ENCODE assay signal across 20 mouse cellular contexts in the genomic region with DNA sequence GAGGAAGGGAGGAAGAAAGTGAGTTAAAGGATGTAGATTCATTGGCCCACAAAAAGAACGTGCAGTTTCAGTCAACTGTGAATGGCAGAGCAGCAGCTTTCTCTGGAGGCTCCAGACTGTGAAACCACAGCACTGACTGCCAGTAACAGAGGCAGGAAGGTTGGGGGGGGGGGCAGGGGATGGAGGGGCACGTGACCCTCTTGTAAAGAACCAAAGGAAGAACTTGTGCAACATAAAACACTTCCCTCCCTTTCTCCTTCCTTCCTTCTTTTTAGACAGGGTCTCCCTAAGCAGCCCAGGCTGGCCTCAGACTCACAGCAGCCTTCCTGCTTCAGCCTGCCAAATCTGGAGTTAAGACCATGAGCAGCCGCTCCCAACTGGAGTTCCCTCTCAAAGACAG.
DNase-seq lines count a peak whose midpoint lies in the region; ATAC-seq and TF ChIP-seq lines count a peak whose summit lies in the region.
"Had no signal": no experiment of that assay in that cellular context is flagged by ENCODE, and none has a peak within 500 bp of the region (broad histone marks: within the 10 kb centered on the region; RNA-seq: fewer than 3 reads in every experiment).

No protein-coding gene starts in this region.

- no peak overlapping the region for H3K27ac ChIP-seq in liver, postnatal 0 days (ENCODE audit: low read depth)
- peak overlapping the region; percentile 27; the same call in 1 of the 2 replicates for H3K27ac ChIP-seq in bone marrow macrophage, adult 2 months (ENCODE audit: insufficient read depth, low read depth, low read length)
- no peak overlapping the region for H3K27ac ChIP-seq in cerebellum, adult 2 months (ENCODE audit: insufficient read depth, low read length)
- H3K27ac ChIP-seq: embryonic facial prominence, embryonic 12.5 days; forebrain, embryonic 15.5 days; heart, embryonic 13.5 days; hindbrain, embryonic 12.5 days had no signal

- H3K36me3 ChIP-seq in liver, postnatal 0 days (replicated peaks; ENCODE audit: insufficient read depth, low read length) = peaks cover 18% of the 10 kb centered on the region
- H3K36me3 ChIP-seq: embryonic facial prominence, embryonic 12.5 days; forebrain, embryonic 15.5 days; hindbrain, embryonic 12.5 days had no signal

- TF ChIP-seq POLR2A in bone marrow macrophage, adult 2 months (IDR thresholded peaks at IDR 0.05; ENCODE audit: borderline replicate concordance, low read depth, low read length) = no peak
- TF ChIP-seq POLR2A in cerebellum, adult 2 months (IDR thresholded peaks at IDR 0.05; ENCODE audit: borderline replicate concordance, insufficient read depth, low read length) = no peak

- DNase-seq in liver, postnatal 0 days = no peak
- DNase-seq in liver = no peak
- DNase-seq in cerebellum, adult 18-20 months = no peak
- DNase-seq in cerebellum, adult 2 months = no peak
- DNase-seq in layer of hippocampus, postnatal 10 days (ENCODE audit: low spot score in 2 of 2) = no peak
- DNase-seq: adrenal gland, adult 2 months; adrenal gland, postnatal 25 days; cerebellum, adult 11-12 months; cerebellum, postnatal 10 days; embryo, embryonic 11 days; gastrocnemius, postnatal 25 days; heart, postnatal 36 days had no signal

- peak; percentile 40 for ATAC-seq in liver, postnatal 0 days
- ATAC-seq in megakaryocyte, adult 5-6 weeks (ENCODE audit: poor library complexity, severe bottlenecking) = peak; percentile 34
- ATAC-seq: forebrain, embryonic 15.5 days; hindbrain, embryonic 16.5 days; inflammation-experienced regulatory T-cells, adult 6 months had no signal

- no peak overlapping the region for H3K4me3 ChIP-seq in liver, postnatal 0 days (ENCODE audit: low read depth, low read length)
- no peak overlapping the region for H3K4me3 ChIP-seq in bone marrow macrophage, adult 2 months (ENCODE audit: insufficient read depth, low read length)
- H3K4me3 ChIP-seq in cerebellum, adult 2 months (replicated peaks; ENCODE audit: insufficient read depth, low read depth, low read length) = no peak overlapping the region
- H3K4me3 ChIP-seq: embryonic facial prominence, embryonic 12.5 days; forebrain, embryonic 15.5 days; heart, embryonic 13.5 days; hindbrain, embryonic 12.5 days had no signal

- 27% methylated on average over 3 of the region's 3 CpGs for WGBS in liver, postnatal 0 days (ENCODE audit: insufficient replicate concordance)
- WGBS in cerebellum, adult 2 months = 69% methylated on average over 3 of the region's 3 CpGs

- TF ChIP-seq EP300 in liver, postnatal 0 days (IDR thresholded peaks at IDR 0.05; ENCODE audit: low read depth) = no peak

- no peak overlapping the region for H3K4me2 ChIP-seq in liver, postnatal 0 days (ENCODE audit: low read depth, low read length)
- H3K4me2 ChIP-seq: embryonic facial prominence, embryonic 12.5 days; forebrain, embryonic 15.5 days; heart, embryonic 13.5 days; hindbrain, embryonic 12.5 days had no signal

- no peak for TF ChIP-seq CTCF in liver, postnatal 0 days (IDR thresholded peaks at IDR 0.05; ENCODE audit: low read depth)
- no peak for TF ChIP-seq CTCF in bone marrow macrophage, adult 2 months (IDR thresholded peaks at IDR 0.05; ENCODE audit: low read depth, low read length)
- TF ChIP-seq CTCF in cerebellum, adult 2 months (IDR thresholded peaks at IDR 0.05; ENCODE audit: borderline replicate concordance, insufficient read depth, low read depth, low read length) = no peak

- no peaks in the 10 kb centered on the region for H3K27me3 ChIP-seq in liver, postnatal 0 days (ENCODE audit: insufficient read depth, low read length)
- H3K27me3 ChIP-seq in cerebellum, adult 2 months (ENCODE audit: control insufficient read depth, insufficient read depth, low read length) = no peaks in the 10 kb centered on the region
- H3K27me3 ChIP-seq: forebrain, embryonic 15.5 days; heart, embryonic 13.5 days; hindbrain, embryonic 12.5 days had no signal

- H3K9me3 ChIP-seq in liver, postnatal 0 days (ENCODE audit: low read length) = no peaks in the 10 kb centered on the region
- H3K9me3 ChIP-seq: embryonic facial prominence, embryonic 12.5 days; forebrain, embryonic 15.5 days; hindbrain, embryonic 12.5 days had no signal

- peaks cover 8% of the 10 kb centered on the region; the same call in 1 of the 2 replicates for H3K4me1 ChIP-seq in liver, postnatal 0 days (ENCODE audit: insufficient read depth)
- H3K4me1 ChIP-seq in bone marrow macrophage, adult 2 months (ENCODE audit: control insufficient read depth, insufficient read depth, low read length) = peaks cover 15% of the 10 kb centered on the region
- no peaks in the 10 kb centered on the region; the same call in 1 of the 2 replicates for H3K4me1 ChIP-seq in cerebellum, adult 2 months (ENCODE audit: control insufficient read depth, insufficient read depth, low read length)
- H3K4me1 ChIP-seq: forebrain, embryonic 15.5 days; heart, embryonic 13.5 days; hindbrain, embryonic 12.5 days had no signal

- H3K9ac ChIP-seq in liver, postnatal 0 days (replicated peaks) = no peak overlapping the region
- H3K9ac ChIP-seq: embryonic facial prominence, embryonic 12.5 days; forebrain, embryonic 15.5 days; heart, embryonic 13.5 days; hindbrain, embryonic 12.5 days had no signal
